Mouse (Mus musculus) ZHBTc4 (cell line): ENCODE data around the gene Gm3404.
"Not testable (repeated sequence)": the region's sequence is repeated elsewhere in the genome, so short reads cannot be mapped to it uniquely, and the experiment has no call there.

Source experiments
- DNase-seq: peaks from one replicate; pipeline ENCODE4 v3.0.0-alpha.2; 2011; ENCODE audit warnings: low read depth, low spot score

Gene Gm3404

DNA sequence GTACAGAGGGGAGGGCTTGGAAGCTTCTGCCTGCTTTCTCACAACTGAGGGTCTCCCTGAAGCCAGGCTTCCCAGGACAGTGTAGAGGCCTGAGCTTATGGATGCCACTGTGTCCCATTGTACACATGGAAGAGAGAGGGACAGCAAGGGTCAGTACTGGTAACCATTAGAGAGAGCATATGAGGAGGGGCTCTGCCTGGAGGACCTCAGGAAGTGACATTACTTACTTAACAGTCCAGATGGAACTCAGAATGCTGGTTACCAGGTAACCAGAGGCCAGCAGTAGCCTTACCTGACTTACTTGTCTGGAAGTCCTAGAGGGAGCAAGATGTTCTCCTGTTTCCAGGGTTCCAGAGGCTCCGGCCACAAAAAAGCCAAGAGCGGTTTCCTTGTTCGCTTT, at the start of gene Gm3404:
TSS of gene Gm3404 (plus strand) at position 301 of the 400 bp plus-strand sequence.
- DNase-seq: not testable (repeated sequence)

DNA sequence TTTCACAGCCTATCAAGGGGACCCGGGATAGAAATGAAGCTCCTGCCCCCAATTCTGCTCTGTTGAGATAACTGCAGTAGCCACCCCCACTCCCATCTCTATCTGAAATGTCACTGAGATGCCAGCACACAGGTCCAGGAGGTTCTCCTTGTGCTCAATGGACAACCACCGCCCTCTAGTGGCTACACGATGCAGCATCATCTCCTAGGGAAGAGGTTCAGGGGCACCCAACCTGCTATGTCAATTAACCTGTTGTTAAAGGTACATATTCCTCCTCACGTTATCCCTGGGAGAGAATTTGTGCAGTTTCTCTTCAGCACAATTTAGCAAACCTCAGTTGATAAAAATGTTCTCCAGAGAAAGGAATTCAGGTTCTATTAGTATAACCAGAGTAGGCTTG, 46.0 kb upstream of the Gm3404 start:
- peak; percentile 12 for DNase-seq

DNA sequence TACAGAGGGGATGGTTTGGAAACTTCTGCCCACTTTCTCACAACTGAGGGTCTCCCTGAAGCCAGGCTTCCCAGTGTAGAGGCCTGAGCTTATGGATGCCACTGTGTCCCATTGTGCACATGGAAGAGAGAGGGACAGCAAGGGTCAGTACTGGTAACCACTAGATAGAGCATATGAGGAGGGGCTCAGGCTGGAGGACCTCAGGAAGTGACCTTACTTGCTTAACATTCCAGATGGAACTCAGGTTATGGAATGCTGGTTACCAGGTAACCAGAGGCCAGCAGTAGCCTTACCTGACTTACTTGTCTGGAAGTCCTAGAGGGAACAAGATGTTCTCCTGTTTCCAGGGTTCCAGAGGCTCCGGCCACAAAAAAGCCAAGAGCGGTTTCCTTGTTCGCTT, 43.9 kb upstream of the Gm3404 start, which contains the start of gene Gm6408:
TSS of gene Gm6408 (plus strand) at position 301 of the 400 bp plus-strand sequence.
- not testable (repeated sequence) for DNase-seq

DNA sequence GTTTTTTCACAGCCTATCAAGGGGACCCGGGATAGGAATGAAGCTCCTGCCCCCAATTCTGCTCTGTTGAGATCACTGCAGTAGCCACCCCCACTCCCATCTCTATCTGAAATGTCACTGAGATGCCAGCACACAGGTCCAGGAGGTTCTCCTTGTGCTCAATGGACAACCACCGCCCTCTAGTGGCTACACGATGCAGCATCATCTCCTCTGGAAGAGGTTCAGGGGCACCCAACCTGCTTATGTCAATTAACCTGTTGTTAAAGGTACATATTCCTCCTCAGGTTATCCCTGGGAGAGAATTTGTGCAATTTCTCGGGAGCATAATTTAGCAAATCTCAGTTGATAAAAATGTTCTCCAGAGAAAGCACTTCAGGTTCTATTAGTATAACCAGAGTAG, 36.6 kb upstream of the Gm3404 start:
- DNase-seq: not testable (repeated sequence)

DNA sequence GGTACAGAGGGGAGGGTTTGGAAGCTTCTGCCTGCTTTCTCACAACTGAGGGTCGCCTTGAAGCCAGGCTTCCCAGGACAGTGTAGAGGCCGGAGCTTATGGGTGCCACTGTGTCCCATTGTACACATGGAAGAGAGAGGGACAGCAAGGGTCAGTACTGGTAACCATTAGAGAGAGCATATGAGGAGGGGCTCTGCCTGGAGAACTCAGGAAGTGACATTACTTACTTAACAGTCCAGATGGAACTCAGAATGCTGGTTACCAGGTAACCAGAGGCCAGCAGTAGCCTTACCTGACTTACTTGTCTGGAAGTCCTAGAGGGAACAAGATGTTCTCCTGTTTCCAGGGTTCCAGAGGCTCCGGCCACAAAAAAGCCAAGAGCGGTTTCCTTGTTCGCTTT, 34.5 kb upstream of the Gm3404 start, which contains the start of gene Gm6370:
TSS of gene Gm6370 (plus strand) at position 301 of the 400 bp plus-strand sequence.
- not testable (repeated sequence) for DNase-seq

DNA sequence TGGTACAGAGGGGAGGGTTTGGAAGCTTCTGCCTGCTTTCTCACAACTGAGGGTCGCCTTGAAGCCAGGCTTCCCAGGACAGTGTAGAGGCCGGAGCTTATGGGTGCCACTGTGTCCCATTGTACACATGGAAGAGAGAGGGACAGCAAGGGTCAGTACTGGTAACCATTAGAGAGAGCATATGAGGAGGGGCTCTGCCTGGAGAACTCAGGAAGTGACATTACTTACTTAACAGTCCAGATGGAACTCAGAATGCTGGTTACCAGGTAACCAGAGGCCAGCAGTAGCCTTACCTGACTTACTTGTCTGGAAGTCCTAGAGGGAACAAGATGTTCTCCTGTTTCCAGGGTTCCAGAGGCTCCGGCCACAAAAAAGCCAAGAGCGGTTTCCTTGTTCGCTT, 23.5 kb upstream of the Gm3404 start, which contains the start of gene 4930449I24Rik:
TSS of gene 4930449I24Rik (plus strand) at position 301 of the 400 bp plus-strand sequence.
- DNase-seq: not testable (repeated sequence)

DNA sequence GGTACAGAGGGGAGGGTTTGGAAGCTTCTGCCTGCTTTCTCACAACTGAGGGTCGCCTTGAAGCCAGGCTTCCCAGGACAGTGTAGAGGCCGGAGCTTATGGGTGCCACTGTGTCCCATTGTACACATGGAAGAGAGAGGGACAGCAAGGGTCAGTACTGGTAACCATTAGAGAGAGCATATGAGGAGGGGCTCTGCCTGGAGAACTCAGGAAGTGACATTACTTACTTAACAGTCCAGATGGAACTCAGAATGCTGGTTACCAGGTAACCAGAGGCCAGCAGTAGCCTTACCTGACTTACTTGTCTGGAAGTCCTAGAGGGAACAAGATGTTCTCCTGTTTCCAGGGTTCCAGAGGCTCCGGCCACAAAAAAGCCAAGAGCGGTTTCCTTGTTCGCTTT, 11.8 kb upstream of the Gm3404 start, which contains the start of gene Gm3402:
TSS of gene Gm3402 (plus strand) at position 301 of the 400 bp plus-strand sequence.
- DNase-seq: not testable (repeated sequence)

DNA sequence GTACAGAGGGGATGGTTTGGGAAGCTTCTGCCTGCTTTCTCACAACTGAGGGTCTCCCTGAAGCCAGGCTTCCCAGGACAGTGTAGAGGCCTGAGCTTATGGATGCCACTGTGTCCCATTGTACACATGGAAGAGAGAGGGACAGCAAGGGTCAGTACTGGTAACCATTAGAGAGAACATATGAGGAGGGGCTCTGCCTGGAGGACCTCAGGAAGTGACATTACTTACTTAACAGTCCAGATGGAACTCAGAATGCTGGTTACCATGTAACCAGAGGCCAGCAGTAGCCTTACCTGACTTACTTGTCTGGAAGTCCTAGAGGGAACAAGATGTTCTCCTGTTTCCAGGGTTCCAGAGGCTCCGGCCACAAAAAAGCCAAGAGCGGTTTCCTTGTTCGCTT, 11.7 kb downstream of the Gm3404 start, which contains the start of gene Gm3409:
TSS of gene Gm3409 (plus strand) at position 301 of the 400 bp plus-strand sequence.
- not testable (repeated sequence) for DNase-seq

DNA sequence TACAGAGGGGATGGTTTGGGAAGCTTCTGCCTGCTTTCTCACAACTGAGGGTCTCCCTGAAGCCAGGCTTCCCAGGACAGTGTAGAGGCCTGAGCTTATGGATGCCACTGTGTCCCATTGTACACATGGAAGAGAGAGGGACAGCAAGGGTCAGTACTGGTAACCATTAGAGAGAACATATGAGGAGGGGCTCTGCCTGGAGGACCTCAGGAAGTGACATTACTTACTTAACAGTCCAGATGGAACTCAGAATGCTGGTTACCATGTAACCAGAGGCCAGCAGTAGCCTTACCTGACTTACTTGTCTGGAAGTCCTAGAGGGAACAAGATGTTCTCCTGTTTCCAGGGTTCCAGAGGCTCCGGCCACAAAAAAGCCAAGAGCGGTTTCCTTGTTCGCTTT, 30.2 kb downstream of the Gm3404 start, which contains the start of gene Gm3415:
TSS of gene Gm3415 (plus strand) at position 301 of the 400 bp plus-strand sequence.
- not testable (repeated sequence) for DNase-seq

DNA sequence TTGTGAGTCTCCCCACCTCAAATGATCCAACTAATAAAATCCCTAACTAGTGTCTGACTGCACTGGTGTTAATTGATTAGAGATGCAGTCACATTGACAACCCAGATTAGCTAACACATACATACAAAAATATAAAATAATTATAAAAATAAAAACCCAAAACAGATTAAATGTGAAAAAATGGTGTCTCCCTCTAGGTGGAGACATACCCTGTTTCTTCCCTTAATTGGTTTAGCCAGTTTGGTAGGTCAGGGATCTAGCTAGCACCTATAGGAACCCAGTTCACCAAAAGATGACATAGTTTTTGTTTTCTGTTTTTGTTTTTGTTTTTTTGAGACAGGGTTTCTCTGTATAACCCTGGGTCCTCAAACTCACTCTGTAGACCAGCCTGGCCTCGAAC, 38.7 kb downstream of the Gm3404 start:
- no peak for DNase-seq

DNA sequence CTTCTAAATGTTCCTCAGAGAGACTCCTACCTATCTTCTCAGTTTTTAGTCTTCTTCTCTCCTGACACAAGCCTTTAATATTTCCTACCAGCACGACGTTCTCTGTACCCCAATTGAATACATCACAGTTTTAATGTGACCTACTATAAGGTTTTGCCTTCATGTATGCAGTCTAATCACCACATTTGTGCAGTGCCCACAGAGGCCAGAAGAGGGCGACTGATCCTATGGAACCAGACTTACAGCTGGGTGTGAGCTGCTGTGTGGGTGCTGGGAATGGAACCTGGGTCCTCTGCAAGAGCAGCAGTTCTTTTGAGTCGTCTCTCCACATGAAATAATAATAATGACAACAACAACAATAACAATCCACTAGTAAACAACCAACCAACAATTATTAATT, 41.5 kb downstream of the Gm3404 start:
- DNase-seq: peak; percentile 82

DNA sequence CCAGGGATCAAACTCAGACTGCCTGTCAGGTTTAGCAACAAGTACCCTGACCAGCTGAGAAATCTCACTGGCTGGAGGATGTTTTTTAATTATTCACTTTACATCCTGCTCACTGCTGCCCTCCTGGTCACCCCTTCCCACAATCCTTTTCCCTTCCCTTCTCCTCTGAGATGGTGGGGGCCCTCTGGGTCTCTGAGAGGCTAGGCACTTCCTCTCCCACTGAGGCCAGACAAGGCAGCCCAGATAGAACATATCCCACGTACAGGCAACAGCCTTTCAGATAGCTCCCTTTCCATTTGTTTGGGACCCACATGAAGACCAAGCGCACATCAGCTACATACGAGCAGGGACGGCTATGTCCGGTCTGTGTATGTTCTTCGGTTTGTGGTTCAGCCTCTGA, 44.6 kb downstream of the Gm3404 start:
- DNase-seq: not testable (repeated sequence)

DNA sequence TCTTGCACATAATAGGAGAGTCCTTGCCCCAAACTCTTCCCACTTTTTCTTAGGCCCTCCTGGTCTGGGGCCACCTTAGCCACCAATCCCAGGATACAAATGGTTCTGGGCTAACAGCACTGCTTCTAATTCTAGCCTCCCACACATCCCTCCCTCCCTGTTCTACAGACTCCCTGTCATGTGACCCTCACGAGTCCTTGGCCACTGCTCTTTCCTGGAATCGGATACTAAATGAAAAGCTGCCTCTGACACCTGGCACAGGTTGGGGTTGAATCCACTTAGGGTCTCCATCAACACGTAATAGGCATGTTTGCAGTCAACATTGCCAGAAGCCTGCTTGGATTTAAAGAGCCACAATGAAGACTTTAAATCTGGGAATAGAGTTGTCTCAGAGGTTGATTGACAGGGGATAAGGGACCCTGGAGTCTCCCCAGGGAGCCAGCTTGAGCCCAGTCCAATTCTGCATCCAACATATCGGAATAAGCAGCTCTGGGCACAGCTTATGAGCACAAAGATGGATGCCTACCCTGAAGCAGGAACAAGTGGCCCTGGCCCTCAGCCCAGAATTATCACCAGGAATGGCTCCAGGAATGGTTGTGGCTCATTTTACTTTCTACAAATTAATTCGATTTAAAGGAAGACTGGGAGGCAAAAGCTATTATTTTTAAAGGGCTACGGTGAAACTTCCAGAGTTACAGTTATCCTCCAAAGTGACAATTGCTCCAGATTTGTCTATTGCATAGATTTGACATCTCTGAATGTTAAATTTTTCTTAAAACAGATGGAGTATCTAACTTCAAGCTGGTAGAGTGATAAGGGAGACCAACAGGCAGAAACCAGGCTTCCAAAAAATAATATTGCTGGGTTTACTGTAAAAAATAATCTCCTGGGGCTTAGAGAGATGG, 46.5 kb downstream of the Gm3404 start:
- not testable (repeated sequence) for DNase-seq

DNA sequence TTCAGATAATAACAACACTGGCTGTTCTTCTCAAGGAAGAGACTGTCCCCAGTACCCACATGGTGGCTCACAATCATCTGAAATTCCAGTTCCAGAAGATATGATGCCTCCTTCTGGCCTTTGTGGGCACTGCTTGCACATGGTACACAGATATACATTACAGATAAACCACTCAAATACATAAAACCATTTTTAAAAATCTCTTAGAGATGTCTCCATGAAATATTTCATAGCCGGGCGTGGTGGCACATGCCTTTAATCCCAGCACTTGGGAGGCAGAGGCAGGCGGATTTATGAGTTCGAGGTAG, 47.1 kb downstream of the Gm3404 start:
- not testable (repeated sequence) for DNase-seq

DNA sequence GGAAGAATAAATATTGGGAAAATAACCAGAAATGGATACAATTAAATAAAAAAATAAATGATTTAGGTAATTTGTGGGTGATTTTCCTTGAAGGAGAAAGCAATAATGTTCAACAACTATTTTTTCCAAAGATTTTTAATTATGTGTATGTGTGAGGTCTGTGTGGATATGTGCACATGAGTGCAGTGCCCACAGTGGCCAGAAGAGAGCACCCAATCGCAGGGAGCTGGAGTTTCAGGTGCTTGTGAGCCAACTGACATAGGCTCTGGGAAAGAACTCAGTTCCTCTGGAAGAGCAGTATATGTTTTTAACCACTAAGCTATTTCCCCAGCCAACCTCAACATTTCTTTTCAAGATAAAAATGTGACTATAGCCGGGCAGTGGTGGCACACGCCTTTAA, 51.1 kb downstream of the Gm3404 start:
- DNase-seq: peak; percentile 50
